Mouse (Mus musculus): ENCODE data around the gene Hagh. TPM values are rescaled to one million over a fixed set of nuclear protein-coding genes. Genes with fewer than 3 reads are reported as not detected.

The Hagh gene
- total RNA-seq (2017) = 23.2 to 48.3 TPM (median 34.5 TPM) in 3 replicates

- ATAC-seq (replicated peaks; ENCODE audit: insufficient number of reproducible peaks, low FRiP score, low TSS enrichment, poor library complexity, severe bottlenecking) = no peak
Observed at GRCm38 (mm10) chr17:24839842-24840241, at the start of gene Hagh. Gene Hagh (plus strand): TSS chr17:24840143.

DNA sequence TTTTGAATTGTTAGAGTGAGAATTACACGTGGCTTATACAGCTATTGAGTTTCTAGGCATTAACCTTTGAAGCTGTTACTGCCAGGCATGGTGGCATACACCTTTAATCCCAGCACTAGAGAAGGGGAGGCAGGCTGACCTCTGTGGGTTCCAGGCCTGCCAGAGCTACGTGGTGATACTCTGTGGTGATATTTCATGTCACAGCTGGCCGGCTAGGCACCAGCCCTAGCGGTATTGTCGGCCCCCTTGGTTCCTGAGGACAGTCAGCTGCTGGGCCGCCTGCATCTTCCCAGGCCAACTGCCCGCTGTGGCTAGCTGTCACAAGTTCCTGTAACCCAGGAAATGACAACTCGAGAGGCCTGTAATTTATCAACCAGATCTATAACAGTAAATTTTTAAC lies 47.8 kb upstream of the Hagh start:
- ATAC-seq (replicated peaks; ENCODE audit: insufficient number of reproducible peaks, low FRiP score, low TSS enrichment, poor library complexity, severe bottlenecking) = no peak

GRCm38 (mm10) chr17:24794791-24795190 lies 45.2 kb upstream of the Hagh start:
- ATAC-seq (replicated peaks; ENCODE audit: insufficient number of reproducible peaks, low FRiP score, low TSS enrichment, poor library complexity, severe bottlenecking) = no peak

- no peak for ATAC-seq (replicated peaks; ENCODE audit: insufficient number of reproducible peaks, low FRiP score, low TSS enrichment, poor library complexity, severe bottlenecking)
Observed at GRCm38 (mm10) chr17:24796969-24797368, 43.0 kb upstream of the Hagh start.

- ATAC-seq (replicated peaks; ENCODE audit: insufficient number of reproducible peaks, low FRiP score, low TSS enrichment, poor library complexity, severe bottlenecking) = no peak
Observed at GRCm38 (mm10) chr17:24798229-24798628, 41.7 kb upstream of the Hagh start.

- no peak for ATAC-seq (replicated peaks; ENCODE audit: insufficient number of reproducible peaks, low FRiP score, low TSS enrichment, poor library complexity, severe bottlenecking)
Observed at GRCm38 (mm10) chr17:24799476-24799875, 40.5 kb upstream of the Hagh start.

- no peak for ATAC-seq (replicated peaks; ENCODE audit: insufficient number of reproducible peaks, low FRiP score, low TSS enrichment, poor library complexity, severe bottlenecking)
Observed at GRCm38 (mm10) chr17:24800524-24800923, 39.4 kb upstream of the Hagh start.

DNA sequence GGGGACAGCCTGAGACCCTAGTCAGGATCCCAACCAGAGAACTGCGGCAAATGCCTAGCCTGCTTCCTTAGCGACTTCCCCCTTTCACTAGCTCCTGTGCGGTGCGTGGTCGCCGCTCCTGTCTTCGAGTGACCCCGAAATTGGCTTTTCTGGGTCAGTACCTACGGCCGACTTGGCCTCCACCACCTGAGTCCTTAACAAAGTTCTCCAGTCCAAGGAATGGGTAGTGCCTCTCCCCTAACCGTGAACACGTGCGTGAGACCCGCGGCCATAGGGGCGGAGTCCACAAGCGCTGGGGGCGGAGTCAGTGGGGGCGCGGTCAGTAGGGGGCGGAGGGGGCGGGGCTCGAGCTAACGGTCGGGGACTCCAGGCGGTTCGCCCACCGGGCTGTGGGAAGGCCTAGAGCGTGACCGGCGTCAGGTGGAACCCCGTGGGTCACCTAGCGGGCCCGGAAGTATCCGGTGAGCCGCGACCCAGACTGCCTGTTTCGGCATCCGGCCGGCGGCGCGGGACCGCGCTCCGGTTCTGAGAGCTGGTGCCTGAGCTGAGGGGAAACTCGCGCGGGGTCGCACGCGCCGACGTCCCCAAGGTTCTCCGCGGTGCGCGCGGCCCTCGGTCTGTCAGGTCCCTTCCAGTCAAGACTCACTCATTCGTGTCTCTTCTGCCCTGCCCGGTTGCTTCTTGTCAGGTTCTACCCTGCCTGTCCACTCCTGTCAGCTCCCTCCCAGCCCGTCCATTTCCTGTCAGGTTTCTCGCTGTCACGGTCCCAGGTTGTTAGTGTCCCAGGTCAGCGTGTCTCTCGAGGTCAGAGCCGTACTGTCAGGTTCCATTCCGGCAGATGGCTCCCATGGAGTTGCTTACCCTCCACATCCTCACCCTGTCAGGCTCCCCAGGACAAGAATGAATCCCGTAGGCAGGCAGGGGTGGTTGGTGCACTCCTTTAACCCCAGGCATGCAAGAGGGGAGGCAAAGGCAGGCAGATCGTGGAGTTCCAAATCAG lies 35.7 kb upstream of the Hagh start, which contains the start of gene Meiob:
Meiob (plus strand) TSS at position 338 of the 1,000 bp plus-strand sequence.
- peak; percentile 79 for ATAC-seq (replicated peaks; ENCODE audit: insufficient number of reproducible peaks, low FRiP score, low TSS enrichment, poor library complexity, severe bottlenecking)

GRCm38 (mm10) chr17:24811211-24811610 lies 28.7 kb upstream of the Hagh start:
- ATAC-seq (replicated peaks; ENCODE audit: insufficient number of reproducible peaks, low FRiP score, low TSS enrichment, poor library complexity, severe bottlenecking) = no peak

GRCm38 (mm10) chr17:24812215-24812614 lies 27.7 kb upstream of the Hagh start:
- ATAC-seq (replicated peaks; ENCODE audit: insufficient number of reproducible peaks, low FRiP score, low TSS enrichment, poor library complexity, severe bottlenecking) = no peak

DNA sequence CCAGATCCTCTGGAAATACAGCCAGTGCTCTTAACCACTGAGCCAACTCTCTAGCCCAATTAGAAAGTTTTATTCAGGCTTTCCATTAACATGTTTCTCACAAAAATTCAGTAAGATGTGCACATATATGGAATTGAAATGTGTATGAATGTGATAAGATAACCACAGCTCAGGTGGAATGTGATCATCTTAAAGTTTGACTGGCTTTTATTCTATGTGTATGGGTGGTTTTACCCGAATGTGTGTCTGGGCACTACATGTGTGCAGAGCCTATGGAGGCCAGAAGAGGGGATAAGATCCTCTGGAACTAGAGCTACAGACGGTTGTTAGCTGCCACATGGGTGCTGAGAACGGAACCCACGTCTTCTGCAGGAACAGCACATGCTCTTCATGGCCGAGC lies 24.7 kb upstream of the Hagh start:
- no peak for ATAC-seq (replicated peaks; ENCODE audit: insufficient number of reproducible peaks, low FRiP score, low TSS enrichment, poor library complexity, severe bottlenecking)

DNA sequence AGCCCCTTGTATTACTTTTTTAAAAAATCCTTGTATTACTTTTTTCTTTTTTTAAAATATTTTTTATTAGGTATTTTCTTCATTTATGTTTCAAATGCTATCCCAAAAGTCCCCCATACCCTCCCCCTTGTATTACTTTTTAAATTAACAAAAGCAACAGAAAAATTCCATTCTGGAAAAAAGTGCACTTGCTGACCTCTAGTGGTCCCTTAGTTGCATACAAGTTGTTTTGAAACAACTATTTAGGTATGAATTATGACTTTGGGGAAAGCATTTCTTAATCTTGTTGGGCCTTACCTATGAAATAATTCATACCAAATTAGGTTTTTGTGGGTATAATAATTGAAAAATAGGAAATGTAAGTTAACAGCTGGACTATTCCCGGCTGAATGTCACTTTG lies 22.4 kb upstream of the Hagh start:
- ATAC-seq (replicated peaks; ENCODE audit: insufficient number of reproducible peaks, low FRiP score, low TSS enrichment, poor library complexity, severe bottlenecking) = no peak

DNA sequence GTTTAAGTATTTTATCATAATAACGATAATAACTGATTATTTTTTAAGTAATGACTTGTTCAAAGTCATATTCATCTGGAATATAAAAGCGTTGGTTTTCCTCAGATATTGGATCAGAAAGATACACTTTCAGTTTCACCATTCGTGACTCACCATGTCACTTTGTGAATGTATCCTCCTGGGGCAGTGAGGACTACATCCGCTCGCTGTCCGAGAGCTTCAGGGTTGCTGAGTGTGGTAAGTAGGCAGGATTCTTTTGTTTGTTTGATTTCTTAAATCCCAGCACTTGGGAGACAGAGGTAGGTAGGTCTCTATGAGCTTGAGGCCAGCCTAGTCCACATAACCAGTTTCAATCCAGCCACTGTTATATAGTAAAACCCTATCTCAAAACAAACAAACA lies 21.8 kb upstream of the Hagh start:
- ATAC-seq (replicated peaks; ENCODE audit: insufficient number of reproducible peaks, low FRiP score, low TSS enrichment, poor library complexity, severe bottlenecking) = no peak

- ATAC-seq (replicated peaks; ENCODE audit: insufficient number of reproducible peaks, low FRiP score, low TSS enrichment, poor library complexity, severe bottlenecking) = no peak
Observed at GRCm38 (mm10) chr17:24819469-24819868, 20.5 kb upstream of the Hagh start.

GRCm38 (mm10) chr17:24821351-24822280 lies 18.3 kb upstream of the Hagh start:
- ATAC-seq (replicated peaks; ENCODE audit: insufficient number of reproducible peaks, low FRiP score, low TSS enrichment, poor library complexity, severe bottlenecking) = no peak

- ATAC-seq (replicated peaks; ENCODE audit: insufficient number of reproducible peaks, low FRiP score, low TSS enrichment, poor library complexity, severe bottlenecking) = no peak
Observed at GRCm38 (mm10) chr17:24840341-24840740, 398 bp downstream of the Hagh start.

DNA sequence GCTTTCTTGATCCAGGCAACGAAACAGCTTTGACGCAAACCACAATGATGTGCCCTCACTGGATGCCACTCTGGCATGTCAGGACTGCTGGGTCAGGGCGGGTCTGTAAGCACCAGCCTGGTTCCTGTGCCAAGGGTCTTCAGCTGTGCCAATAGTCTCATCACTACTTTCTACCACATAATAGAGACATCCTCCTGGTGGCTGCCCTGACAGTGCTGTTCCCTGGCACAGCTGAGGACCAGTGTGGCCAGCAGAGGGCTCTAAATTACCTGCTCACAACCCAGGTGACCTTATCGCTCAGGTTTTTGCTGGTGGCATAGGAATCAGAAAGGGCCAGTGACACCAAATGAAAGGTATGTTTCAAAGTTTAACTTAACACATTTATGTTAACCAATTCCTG lies 1.2 kb downstream of the Hagh start:
- ATAC-seq (replicated peaks; ENCODE audit: insufficient number of reproducible peaks, low FRiP score, low TSS enrichment, poor library complexity, severe bottlenecking) = no peak

- no peak for ATAC-seq (replicated peaks; ENCODE audit: insufficient number of reproducible peaks, low FRiP score, low TSS enrichment, poor library complexity, severe bottlenecking)
Observed at GRCm38 (mm10) chr17:24842631-24843030, 2.7 kb downstream of the Hagh start.

- ATAC-seq (replicated peaks; ENCODE audit: insufficient number of reproducible peaks, low FRiP score, low TSS enrichment, poor library complexity, severe bottlenecking) = no peak
Observed at GRCm38 (mm10) chr17:24844525-24844924, 4.6 kb downstream of the Hagh start.

Measured in monocyte, adult 5-6 weeks (primary cell).